Mouse (Mus musculus) WW6 (cell line): ENCODE data around the gene Gstm2.

Experiments
- DNase-seq: peaks from one replicate; pipeline ENCODE4 v3.0.0-alpha.2; 2013; ENCODE audit warnings: low read depth, low spot score

Gstm2 gene

GRCm38 (mm10) chr3:107943239-107943990 lies 42.8 kb downstream of the Gstm2 start, which contains the start of gene Gstm6:
TSS of gene Gstm6 (minus strand) at chr3:107943749.
- DNase-seq, result peak; percentile 75

DNA sequence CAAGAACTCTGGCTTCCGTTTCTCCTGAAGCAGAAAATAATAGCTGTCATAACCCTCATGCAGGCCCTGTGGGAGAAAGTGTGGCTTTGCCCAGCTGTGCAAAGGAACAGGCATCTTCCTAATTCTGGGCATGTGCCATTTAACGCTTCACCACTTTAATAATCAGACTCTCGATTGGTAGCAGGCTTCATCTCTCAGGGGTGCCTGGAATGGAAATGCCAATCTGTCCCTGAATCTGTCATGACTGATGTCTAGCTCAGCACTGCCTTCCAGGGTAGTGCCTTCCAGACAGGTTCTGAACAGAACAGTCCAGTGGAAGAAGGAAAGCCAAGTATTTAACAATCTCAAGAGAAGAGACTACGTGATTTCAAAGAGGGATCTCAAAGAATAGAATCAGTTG lies 45.0 kb downstream of the Gstm2 start:
- no peak for DNase-seq

DNA sequence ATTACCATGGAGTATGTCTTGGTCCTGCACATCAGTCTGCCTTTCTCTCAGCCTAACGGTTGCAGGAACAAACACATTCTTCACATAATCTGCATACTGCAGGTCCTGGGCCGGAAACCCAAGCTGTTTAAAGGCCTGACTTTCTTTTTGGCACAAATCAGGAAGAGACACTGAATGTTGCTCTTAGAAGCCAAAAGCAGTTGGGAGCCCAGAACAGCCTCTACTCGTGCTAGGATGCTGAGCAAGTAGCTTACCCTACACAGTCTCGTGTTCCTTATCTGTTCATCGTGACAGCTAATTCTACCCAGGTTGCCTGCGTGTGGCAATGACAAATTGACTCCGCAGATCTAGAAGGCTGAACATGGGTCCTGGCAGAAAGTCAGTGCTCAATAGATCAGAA lies 45.7 kb downstream of the Gstm2 start:
- DNase-seq, result no peak

GRCm38 (mm10) chr3:107939830-107940229 lies 46.4 kb downstream of the Gstm2 start:
- DNase-seq, result no peak

DNA sequence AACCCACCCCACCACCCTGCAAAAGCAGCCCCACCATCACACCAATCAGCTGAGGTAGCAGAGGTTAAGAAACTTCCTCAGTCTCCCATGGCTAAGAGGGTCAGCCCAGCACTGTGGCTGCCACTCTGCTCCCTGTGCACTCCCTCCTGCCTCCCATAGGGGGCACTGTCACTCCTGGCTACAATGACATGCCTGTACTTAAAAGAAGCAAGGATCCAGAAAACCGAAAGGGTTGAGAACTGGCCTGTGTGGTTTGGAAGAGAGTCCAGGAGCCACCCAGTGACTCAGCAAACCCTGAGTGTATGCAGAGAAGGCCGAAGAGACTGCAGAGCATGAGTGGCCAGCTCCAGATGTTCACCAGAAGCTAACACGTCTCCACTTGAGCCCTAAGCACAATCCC lies 46.9 kb downstream of the Gstm2 start:
- DNase-seq, result no peak

DNA sequence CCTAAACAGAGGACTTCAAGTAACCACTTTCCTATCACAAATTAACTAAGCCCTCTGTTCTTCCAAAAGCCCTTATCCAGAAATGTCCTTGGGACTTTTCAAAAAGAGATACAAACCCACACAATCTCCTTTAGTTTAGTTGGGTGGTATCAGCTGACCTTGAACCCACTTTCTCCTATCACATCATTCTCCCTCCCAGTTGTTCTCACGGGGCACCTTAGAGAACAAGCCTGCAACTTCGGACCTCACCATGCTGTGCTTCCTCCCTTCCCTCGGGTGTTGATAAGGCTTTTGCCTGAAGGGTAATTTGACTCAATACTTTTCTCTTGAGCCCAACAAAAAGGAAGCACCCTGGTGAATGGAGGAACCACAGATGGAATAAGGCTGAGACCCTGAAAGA lies 50.4 kb downstream of the Gstm2 start:
- DNase-seq, result no peak

DNA sequence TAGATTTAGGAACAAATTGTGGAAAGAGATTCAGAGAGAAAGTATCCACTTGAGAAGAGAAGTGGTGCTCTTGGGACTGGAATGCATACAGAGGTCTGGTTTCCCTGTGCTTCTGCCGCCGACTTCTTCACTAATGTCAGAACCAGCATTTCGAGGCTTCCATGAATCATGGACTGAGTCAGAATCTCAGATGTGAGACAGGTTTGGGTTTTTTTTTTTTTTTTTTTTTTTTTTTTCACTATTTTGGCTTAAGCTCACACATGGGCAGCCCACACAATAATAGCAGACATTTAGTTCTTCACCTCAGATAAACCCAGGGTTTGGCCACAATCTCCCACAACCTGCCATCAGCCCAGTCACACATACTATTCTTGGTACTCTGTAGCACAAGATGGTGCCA lies 51.0 kb downstream of the Gstm2 start:
- no peak for DNase-seq

DNA sequence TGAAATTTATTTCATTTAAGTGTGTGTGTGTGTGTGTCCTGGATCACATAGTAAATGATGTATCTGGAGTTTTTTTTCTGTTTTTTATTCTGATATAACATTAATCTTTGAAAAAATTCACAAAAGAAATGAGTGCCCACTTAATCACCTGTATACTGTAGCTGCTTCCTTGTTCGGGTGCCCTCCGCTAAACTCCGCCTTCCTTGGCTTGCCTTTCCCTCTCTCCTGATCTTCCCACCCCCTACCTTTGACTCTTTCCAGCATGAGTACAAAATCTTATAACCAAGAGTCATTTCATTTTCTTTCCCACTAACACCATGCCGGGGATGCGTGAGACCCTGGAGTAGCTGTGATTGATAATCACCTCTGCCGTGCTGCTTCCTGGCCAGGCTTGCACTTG lies 54.1 kb downstream of the Gstm2 start:
- no peak for DNase-seq
